Mouse (Mus musculus): Measurements from ENCODE around the gene Tmem200b. TPM values are rescaled to one million over a fixed set of nuclear protein-coding genes. Genes with fewer than 3 reads are reported as not detected.

Tmem200b gene
- total RNA-seq, 2 experiments from 2014 or later, result 1.2 to 1.3 TPM

DNA sequence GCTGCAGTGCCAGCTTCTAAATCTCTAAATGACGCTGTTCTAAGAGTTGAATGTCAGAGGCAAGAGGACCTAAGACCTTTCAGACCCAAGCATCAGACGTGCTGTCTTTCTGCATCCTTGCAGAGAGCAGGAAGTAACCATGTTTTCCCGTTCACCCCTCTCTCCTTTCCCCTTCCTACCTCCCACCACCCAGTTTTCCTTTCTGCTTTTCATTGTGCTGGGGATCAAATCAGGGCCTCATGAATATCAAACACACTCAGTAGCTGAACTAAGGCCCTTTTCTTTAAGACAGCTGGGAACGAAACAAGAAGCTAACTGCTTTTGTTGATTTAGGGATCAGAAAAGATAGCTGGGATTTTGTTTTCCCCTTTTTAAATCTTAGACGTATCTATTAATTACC, 28.3 kb downstream of the Tmem200b start:
- no peak for DNase-seq (ENCODE audit: low spot score in 2 of 2)

DNA sequence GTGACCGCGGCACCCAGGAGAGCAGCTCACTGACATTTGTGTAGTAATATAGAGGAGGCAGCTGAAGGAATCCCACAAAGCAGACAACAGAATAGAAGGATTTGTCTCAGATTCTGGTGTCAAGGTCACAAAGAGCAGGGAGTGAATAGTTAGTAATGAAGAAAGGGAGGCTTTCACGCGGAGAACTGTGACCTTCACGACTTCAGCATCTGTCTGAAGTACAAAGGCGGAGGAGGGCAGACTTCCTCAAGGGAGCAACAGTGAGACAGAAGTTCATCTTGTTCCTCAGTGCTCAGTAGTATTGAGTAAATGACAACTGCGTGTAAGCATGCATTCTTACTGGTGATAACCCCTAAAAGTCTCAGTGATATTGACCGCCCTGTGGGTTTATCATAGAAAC, 29.1 kb downstream of the Tmem200b start:
- no peak for DNase-seq (ENCODE audit: low spot score in 2 of 2)

DNA sequence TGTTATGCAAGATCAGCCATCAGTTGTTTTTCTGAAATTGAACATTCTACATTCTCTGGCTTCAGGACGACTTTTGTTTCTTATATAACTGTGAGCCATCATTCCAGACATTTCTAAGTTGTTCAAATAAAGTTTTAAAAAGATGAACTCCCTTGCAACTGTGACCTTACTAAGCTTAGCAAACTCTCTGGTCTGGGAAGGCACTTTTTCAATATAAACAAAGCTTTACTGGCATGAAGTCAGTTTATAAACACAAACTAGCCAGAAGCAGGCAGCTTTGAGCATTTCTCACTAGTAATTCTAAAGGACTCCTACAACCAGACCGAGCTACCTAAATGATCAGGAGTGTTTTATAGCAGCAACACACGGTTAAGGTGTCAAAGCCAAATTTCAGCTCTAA, 35.6 kb downstream of the Tmem200b start:
- DNase-seq (ENCODE audit: low spot score in 2 of 2), result no peak

DNA sequence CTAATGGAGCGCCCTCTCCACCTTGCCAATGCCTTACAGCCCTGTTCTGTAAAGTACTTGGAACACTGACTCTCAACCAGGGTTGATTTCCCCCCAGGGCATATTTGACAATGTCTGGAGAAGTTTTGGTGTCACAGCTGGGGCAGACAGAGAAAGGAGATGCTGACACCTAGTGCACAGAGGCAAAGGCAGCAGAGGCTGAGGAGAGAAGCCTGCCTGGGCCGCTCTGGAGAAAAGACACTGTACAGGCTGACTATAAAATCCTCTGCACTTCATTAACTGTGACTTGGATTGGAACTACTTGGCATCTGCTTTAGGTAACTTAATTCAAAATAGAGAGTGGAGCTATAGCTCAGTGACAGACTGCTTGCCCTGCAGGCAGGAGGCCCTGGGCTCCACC, 47.3 kb downstream of the Tmem200b start:
- DNase-seq (ENCODE audit: low spot score in 2 of 2), result no peak

DNA sequence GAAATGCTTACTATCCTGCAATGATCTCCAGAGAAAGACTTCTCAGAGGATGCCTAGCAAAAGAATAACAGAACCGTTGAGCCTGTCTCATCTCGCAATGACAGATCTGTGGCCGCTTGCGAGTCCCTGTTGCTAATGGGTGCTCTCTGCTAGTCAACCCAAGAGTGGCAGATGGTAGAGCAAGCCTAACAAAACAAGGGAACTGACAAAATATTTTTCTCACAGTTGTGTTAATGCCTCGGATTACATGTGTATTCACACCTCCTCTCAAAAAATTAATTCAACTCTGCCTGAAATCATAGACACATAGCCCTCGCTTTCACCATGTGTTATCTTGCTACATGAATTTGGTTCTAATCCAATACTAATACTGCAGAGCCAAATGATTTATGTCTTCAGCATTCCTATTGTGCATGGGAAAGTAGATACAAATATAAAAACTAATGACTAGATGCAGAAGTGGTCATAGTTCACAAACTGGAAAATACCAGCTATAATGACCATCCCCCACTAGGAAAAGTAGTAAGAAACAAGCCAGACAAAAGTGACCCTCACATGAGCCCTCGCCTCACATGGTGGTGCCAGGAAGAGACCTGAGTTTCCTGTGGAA, 48.8 kb downstream of the Tmem200b start:
- DNase-seq (ENCODE audit: low spot score in 2 of 2), result peak; percentile 16 to 80

Other genes starting within 250 kb of the Tmem200b start
- 10 to 100 TPM; 85.0 to 98.5 TPM for gene Ptpru, start 83.5 kb upstream of the Tmem200b start, total RNA-seq (2021)
- 10 to 100 TPM; 27.7 TPM for gene Mecr, start 78.3 kb upstream of the Tmem200b start, total RNA-seq (2021)
- gene Srsf4, start 48.2 kb upstream of the Tmem200b start, total RNA-seq (2021), result 10 to 100 TPM; 71.4 to 71.5 TPM
- not detected for gene Gm10300, start 152.9 kb downstream of the Tmem200b start, total RNA-seq (2021)
- gene Epb41, start 153.6 kb downstream of the Tmem200b start, total RNA-seq (2021), result 10 to 100 TPM; 16.2 to 20.8 TPM
- gene Oprd1, start 222.7 kb downstream of the Tmem200b start, total RNA-seq (2021), result 10 to 100 TPM; 11.3 to 12.2 TPM

Data from layer of hippocampus, adult 18-20 months (tissue).